Mouse (Mus musculus) cerebellum, adult 2 months (tissue): Measurements from ENCODE around the gene Mfsd14a. TPM values are rescaled to one million over a fixed set of nuclear protein-coding genes. Genes with fewer than 3 reads are reported as not detected.

ENCODE experiments used
- DNase-seq, 2 experiments: peaks; one replicate each; pipeline ENCODE4 v3.0.0; 2021
- H3K27ac ChIP-seq: fragments of 200-500 bp; 2 replicates; pipeline ENCODE4 v1.5.1; 2012; ENCODE audit warnings: low read length, control low read depth, inconsistent platforms; ENCODE audit not compliant: insufficient read depth
- H3K27me3 ChIP-seq: fragments of 200-500 bp; 2 replicates; pipeline ENCODE4 v1.6.1; 2012; ENCODE audit warnings: inconsistent platforms, mild to moderate bottlenecking, low read length, moderate library complexity; ENCODE audit not compliant: control insufficient read depth, insufficient read depth
- H3K4me1 ChIP-seq: fragments of 200-500 bp; 2 replicates; pipeline ENCODE4 v1.6.1; 2011; ENCODE audit warnings: low read length; ENCODE audit not compliant: control insufficient read depth, insufficient read depth
- H3K4me3 ChIP-seq: fragments of 200-500 bp; replicated peaks from 2 replicates; pipeline ENCODE3; 2011; ENCODE audit warnings: mild to moderate bottlenecking, low read depth, low read length, control low read depth; ENCODE audit not compliant: insufficient read depth
- CTCF ChIP-seq: fragments of 200-500 bp; IDR thresholded peaks from 2 replicates; pipeline ENCODE4 v1.5.1; 2011; ENCODE audit warnings: low read depth, mild to moderate bottlenecking, control low read depth, low read length, moderate library complexity, borderline replicate concordance; ENCODE audit not compliant: insufficient read depth
- POLR2A ChIP-seq: fragments of 200-500 bp; IDR thresholded peaks from 2 replicates; pipeline ENCODE4 v1.6.1; 2011; ENCODE audit warnings: low read length, control low read depth, borderline replicate concordance; ENCODE audit not compliant: insufficient read depth
- WGBS: fragments of 180-500 bp; shearing (Covaris S2); methylation state at CpG from one replicate; pipeline ENCODE4 v1.1.7; 2018; 5-methylcytosine and 5-hydroxymethylcytosine counted together
- polyA plus RNA-seq: library from polyadenylated mRNA; depleted of rRNA; stranded (reverse); fragments of >200 nt; gene quantifications from 2 replicates; pipeline ENCODE4 v1.2.3, GENCODE M21; 2012

Mfsd14a gene
- polyA plus RNA-seq, 1 experiment = 47.2 TPM

DNA sequence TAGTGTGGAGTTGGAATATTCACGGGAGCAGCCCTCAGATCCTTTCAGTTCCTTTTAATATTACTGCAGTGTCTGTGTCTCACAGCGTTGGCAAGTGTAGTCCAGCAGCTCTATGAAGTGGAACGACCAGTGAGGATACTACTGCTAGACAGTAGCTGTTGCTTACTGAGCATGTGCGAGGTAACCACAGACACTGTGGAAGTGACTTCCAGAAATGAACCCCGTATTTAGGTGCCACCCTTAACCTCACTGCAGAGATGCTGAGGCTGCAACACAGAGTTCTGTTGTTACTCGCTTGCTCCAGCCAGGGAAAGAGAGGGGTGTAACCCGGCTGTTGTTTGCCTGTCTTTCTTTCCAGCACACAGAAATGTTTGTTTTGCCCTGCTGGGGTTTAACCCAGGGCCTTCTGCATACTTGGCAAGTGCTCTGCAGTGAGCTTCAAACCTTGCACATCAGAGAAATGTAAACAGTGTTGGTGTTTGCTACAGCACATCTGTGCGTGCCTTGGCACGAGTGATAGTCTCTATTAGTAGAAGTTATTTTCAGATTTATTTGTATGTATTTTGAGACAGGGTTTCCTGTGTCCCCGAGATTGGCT is 48.1 kb downstream of the Mfsd14a start, which contains the start of gene Trmt13:
Gene Trmt13 (minus strand): TSS at position 293 of the 598 bp plus-strand sequence.
- WGBS = 83% methylated on average over 10 of the region's 10 CpGs
- Histone ChIP-seq H3K27ac (peak within 1 kb of the TSS; percentile 48; the same call in 1 of the 2 replicates), H3K27me3 (no peaks in the 10 kb centered on the region), H3K4me3 (no peak within 1 kb of the TSS), H3K4me1 (no peaks in the 10 kb centered on the region)
- no peak for TF ChIP-seq POLR2A
- no peak for TF ChIP-seq CTCF
- peak in 1 of 2 experiments; percentile 23 for DNase-seq

DNA sequence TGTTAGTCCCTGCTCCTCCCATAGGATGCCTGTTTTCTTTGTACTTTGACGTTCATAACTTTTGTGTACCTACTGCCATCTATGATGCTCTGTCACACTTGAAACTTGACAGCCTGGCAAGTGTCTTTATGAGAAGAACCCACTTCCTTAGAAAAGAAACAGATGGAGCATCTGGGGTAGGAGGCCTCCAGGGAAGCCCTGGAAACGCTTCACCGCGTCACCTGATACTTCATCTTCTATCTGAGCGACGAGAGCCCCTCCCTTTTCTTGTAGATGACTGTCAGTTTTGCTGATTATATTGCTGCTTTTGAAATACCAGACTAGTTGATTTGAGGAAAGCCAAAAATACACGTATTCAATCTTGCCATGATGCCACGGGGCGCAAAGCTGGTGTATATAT is 57.9 kb downstream of the Mfsd14a start:
- Histone ChIP-seq H3K27ac (no peak overlapping the region), H3K27me3 (no peaks in the 10 kb centered on the region), H3K4me3 (no peak overlapping the region), H3K4me1 (no peaks in the 10 kb centered on the region)
- TF ChIP-seq CTCF (no peak), POLR2A (no peak)
- WGBS = 30% methylated on average over 9 of the region's 9 CpGs
- peak in 1 of 2 experiments; percentile 22 for DNase-seq

- H3K27ac ChIP-seq = no peak overlapping the region
- H3K4me1 ChIP-seq = no peaks in the 10 kb centered on the region
- no peak overlapping the region for H3K4me3 ChIP-seq
- no peak for TF ChIP-seq CTCF
- TF ChIP-seq POLR2A = no peak
- 56% methylated on average over 5 of the region's 5 CpGs for WGBS
- H3K27me3 ChIP-seq = no peaks in the 10 kb centered on the region
- no peak for DNase-seq
Measured at GRCm38 (mm10) chr3:116601781-116602180, 60.7 kb downstream of the Mfsd14a start.

DNA sequence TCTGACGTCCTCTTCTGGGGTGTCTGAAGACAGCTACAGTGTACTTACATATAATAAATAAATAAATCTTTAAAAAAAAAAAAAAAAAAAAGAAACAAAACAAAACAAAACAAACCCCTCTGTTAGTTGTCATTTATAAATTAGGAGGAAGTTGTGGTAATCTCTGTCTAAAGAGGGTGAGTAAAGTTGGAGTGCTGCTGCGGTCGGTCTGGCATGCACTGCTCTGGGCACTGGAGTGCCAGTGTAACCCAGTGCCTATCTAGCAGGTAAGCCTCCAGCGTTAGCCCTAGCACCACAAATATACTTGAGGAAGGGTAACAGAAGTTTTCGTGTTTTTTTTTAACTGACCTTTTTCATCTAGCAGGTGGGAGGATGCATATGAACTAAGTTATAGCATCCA is 61.5 kb downstream of the Mfsd14a start:
- no peak for DNase-seq
- TF ChIP-seq CTCF = no peak
- TF ChIP-seq POLR2A = no peak
- Histone ChIP-seq H3K4me3 (no peak overlapping the region), H3K27me3 (no peaks in the 10 kb centered on the region), H3K4me1 (no peaks in the 10 kb centered on the region), H3K27ac (no peak overlapping the region)
- WGBS = 91% methylated on average over 5 of the region's 5 CpGs

DNA sequence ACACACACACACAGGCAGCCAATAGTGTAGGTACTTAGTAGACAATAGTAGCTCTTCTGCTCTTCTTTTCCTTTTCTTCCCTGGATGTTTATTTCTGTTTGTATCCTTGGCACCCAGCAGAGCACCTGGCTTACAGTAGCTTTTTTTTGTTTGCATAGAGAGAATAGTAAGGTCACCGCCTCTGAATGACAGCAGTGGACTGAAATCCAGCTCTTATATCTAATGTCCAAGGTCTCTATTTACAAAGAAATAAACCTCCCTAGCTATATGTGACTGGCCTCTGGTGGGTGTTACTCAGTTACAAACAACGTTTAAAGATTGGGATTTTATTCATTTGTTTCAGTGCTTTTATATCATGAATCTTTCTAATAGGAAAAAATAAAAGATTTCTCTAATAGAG is 62.8 kb downstream of the Mfsd14a start:
- Histone ChIP-seq H3K4me1 (no peaks in the 10 kb centered on the region), H3K4me3 (no peak overlapping the region), H3K27me3 (no peaks in the 10 kb centered on the region), H3K27ac (no peak overlapping the region)
- no peak for DNase-seq
- WGBS = 77% methylated on average over 2 of the region's 2 CpGs
- TF ChIP-seq POLR2A = no peak
- no peak for TF ChIP-seq CTCF

DNA sequence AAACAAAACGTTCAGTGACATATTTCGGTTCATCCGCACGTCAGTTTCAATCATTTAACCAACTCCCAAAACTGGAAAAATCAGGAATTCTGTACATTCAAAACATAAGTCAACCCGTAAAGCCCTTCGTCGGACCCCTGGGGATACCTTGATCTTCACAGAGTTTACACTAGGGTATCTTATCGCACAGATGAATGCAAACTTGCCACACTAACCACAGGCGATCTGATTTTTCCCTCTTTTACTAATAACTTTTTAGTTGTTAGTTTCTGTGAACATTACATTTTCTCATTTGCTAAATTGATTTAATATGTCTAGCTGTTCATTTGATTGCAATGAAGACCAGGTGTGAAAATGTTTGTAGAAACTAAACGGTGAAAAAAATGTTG is 66.9 kb downstream of the Mfsd14a start:
- no peaks in the 10 kb centered on the region for H3K27me3 ChIP-seq
- H3K4me1 ChIP-seq = no peaks in the 10 kb centered on the region
- WGBS = 7% methylated on average over 10 of the region's 10 CpGs
- TF ChIP-seq POLR2A = no peak
- no peak for TF ChIP-seq CTCF
- H3K27ac ChIP-seq = no peak overlapping the region
- no peak for DNase-seq
- H3K4me3 ChIP-seq = peak overlapping the region; percentile 76

GRCm38 (mm10) chr3:116594728-116595602 is 67.5 kb downstream of the Mfsd14a start, which contains the start of gene Sass6:
Gene Sass6 (plus strand): TSS chr3:116594982.
- peak within 1 kb of the TSS; percentile 14 for H3K27ac ChIP-seq
- H3K27me3 ChIP-seq = no peaks in the 10 kb centered on the region
- H3K4me3 ChIP-seq = peak within 1 kb of the TSS; percentile 76
- WGBS = under 1% methylated on average over 65 of the region's 65 CpGs
- DNase-seq = peak; percentile 97 to 99
- TF ChIP-seq POLR2A = peak; percentile 53; the same call in 1 of the 2 replicates
- no peak for TF ChIP-seq CTCF
- H3K4me1 ChIP-seq = no peaks in the 10 kb centered on the region
